Mouse (Mus musculus) liver, adult 2 months (tissue): ENCODE results near the gene Egfl7. TPM values are rescaled to one million over a fixed set of nuclear protein-coding genes. Genes with fewer than 3 reads are reported as not detected.

Source experiments
- DNase-seq: peaks from one replicate; pipeline ENCODE4 v3.0.0-alpha.2; 2011; ENCODE audit warnings: low read depth, low spot score; ENCODE audit errors: extremely low read depth
- H3K27ac ChIP-seq: fragments of 200-500 bp; replicated peaks from 2 replicates; pipeline ENCODE4 v1.5.1; 2012; ENCODE audit warnings: low read depth, mild to moderate bottlenecking, control low read depth, inconsistent platforms, low read length; ENCODE audit not compliant: insufficient read depth
- H3K27me3 ChIP-seq: fragments of 200-500 bp; 2 replicates; pipeline ENCODE4 v1.6.1; 2012; ENCODE audit warnings: mild to moderate bottlenecking, moderate library complexity, low read length, inconsistent platforms; ENCODE audit not compliant: control insufficient read depth, insufficient read depth
- H3K36me3 ChIP-seq: fragments of 200-500 bp; 2 replicates; pipeline ENCODE4 v1.6.1; 2012; ENCODE audit warnings: low read length, inconsistent platforms; ENCODE audit not compliant: control insufficient read depth, insufficient read depth
- H3K4me1 ChIP-seq: fragments of 200-500 bp; 2 replicates; pipeline ENCODE4 v1.6.1; 2011; ENCODE audit warnings: low read length; ENCODE audit not compliant: control insufficient read depth, insufficient read depth
- H3K4me3 ChIP-seq: fragments of 200-500 bp; 2 replicates; pipeline ENCODE4 v1.5.1; 2011; ENCODE audit warnings: low read depth, mild to moderate bottlenecking, control low read depth, low read length, moderate library complexity; ENCODE audit not compliant: insufficient read depth
- H3K79me2 ChIP-seq: fragments of 200-500 bp; 2 replicates; pipeline ENCODE4 v1.6.1; 2012; ENCODE audit warnings: inconsistent platforms, mild to moderate bottlenecking, low read length, moderate library complexity; ENCODE audit not compliant: control insufficient read depth, insufficient read depth
- H3K9ac ChIP-seq: fragments of 200-500 bp; 2 replicates; pipeline ENCODE4 v1.6.1; 2012; ENCODE audit warnings: low read depth, mild to moderate bottlenecking, control low read depth, inconsistent platforms, low read length
- CTCF ChIP-seq: fragments of 200-500 bp; IDR thresholded peaks from 2 replicates; pipeline ENCODE4 v1.5.1; 2011; ENCODE audit warnings: low read depth, low read length, control low read depth
- POLR2A ChIP-seq: fragments of 200-500 bp; IDR thresholded peaks from 2 replicates; pipeline ENCODE4 v1.6.1; 2011; ENCODE audit warnings: low read length, control low read depth; ENCODE audit not compliant: insufficient read depth; ENCODE audit errors: extremely low read depth
- WGBS: fragments of 180-500 bp; shearing (Covaris S2); methylation state at CpG from one replicate; pipeline ENCODE4 v1.1.7; 2018; 5-methylcytosine and 5-hydroxymethylcytosine counted together
- polyA plus RNA-seq: library from polyadenylated mRNA; depleted of rRNA; stranded (reverse); fragments of >200 nt; gene quantifications from 2 replicates; pipeline ENCODE4 v1.2.3, GENCODE M21; 2012
- total RNA-seq: library from RNA; depleted of rRNA; stranded (reverse); fragments of >200 nt; gene quantifications from 2 replicates; pipeline ENCODE4 v1.2.3, GENCODE M21; 2014

Gene Egfl7
- total and polyA plus RNA-seq, 2 experiments, result 58.6 to 90.0 TPM

GRCm38 (mm10) chr2:26598462-26598861, 18.6 kb downstream of the Egfl7 start:
- no peak overlapping the region for H3K4me3 ChIP-seq
- 24% methylated on average over 3 of the region's 3 CpGs for WGBS
- H3K36me3 ChIP-seq, result peaks cover 4% of the 10 kb centered on the region; the same call in 1 of the 2 replicates
- DNase-seq, result no peak
- peaks cover 7% of the 10 kb centered on the region; the same call in 1 of the 2 replicates for H3K79me2 ChIP-seq
- no peak overlapping the region for H3K27ac ChIP-seq
- TF ChIP-seq POLR2A, result no peak
- TF ChIP-seq CTCF, result no peak
- H3K4me1 ChIP-seq, result peaks cover 41% of the 10 kb centered on the region
- no peak overlapping the region for H3K9ac ChIP-seq
- no peaks in the 10 kb centered on the region for H3K27me3 ChIP-seq

- H3K9ac ChIP-seq, result peak overlapping the region; percentile 49
- peak overlapping the region; percentile 79 for H3K27ac ChIP-seq
- H3K79me2 ChIP-seq, result peaks cover 13% of the 10 kb centered on the region; the same call in 1 of the 2 replicates
- H3K4me3 ChIP-seq, result peak overlapping the region; percentile 8; the same call in 1 of the 2 replicates
- 34% methylated on average over 4 of the region's 4 CpGs for WGBS
- no peaks in the 10 kb centered on the region; the same call in 1 of the 2 replicates for H3K36me3 ChIP-seq
- peak; percentile 99 for DNase-seq
- H3K27me3 ChIP-seq, result no peaks in the 10 kb centered on the region
- H3K4me1 ChIP-seq, result peaks cover 40% of the 10 kb centered on the region
- TF ChIP-seq CTCF, result no peak
- no peak for TF ChIP-seq POLR2A
Observed at GRCm38 (mm10) chr2:26599965-26600364, 20.2 kb downstream of the Egfl7 start.

GRCm38 (mm10) chr2:26600664-26601063, 20.9 kb downstream of the Egfl7 start:
- Histone ChIP-seq H3K9ac (no peak overlapping the region), H3K4me3 (no peak overlapping the region), H3K27me3 (no peaks in the 10 kb centered on the region), H3K36me3 (no peaks in the 10 kb centered on the region; the same call in 1 of the 2 replicates), H3K4me1 (peaks cover 37% of the 10 kb centered on the region), H3K27ac (0 out of 2 replicates have a peak overlapping the region, but pooled peaks have one; percentile 18), H3K79me2 (peaks cover 13% of the 10 kb centered on the region; the same call in 1 of the 2 replicates)
- WGBS, result 34% methylated on average over 2 of the region's 2 CpGs
- DNase-seq, result peak; percentile 100
- TF ChIP-seq POLR2A, result no peak
- no peak for TF ChIP-seq CTCF

GRCm38 (mm10) chr2:26601595-26601994, 21.8 kb downstream of the Egfl7 start:
- Histone ChIP-seq H3K27me3 (no peaks in the 10 kb centered on the region), H3K4me1 (peaks cover 31% of the 10 kb centered on the region), H3K36me3 (no peaks in the 10 kb centered on the region), H3K9ac (peak overlapping the region; percentile 44), H3K4me3 (peak overlapping the region; percentile 12; the same call in 1 of the 2 replicates), H3K27ac (peak overlapping the region; percentile 82), H3K79me2 (peaks cover 13% of the 10 kb centered on the region; the same call in 1 of the 2 replicates)
- no peak for TF ChIP-seq POLR2A
- TF ChIP-seq CTCF, result no peak
- WGBS, result 31% methylated on average over 1 of the region's 1 CpGs
- DNase-seq, result no peak

- TF ChIP-seq POLR2A (no peak), CTCF (no peak)
- Histone ChIP-seq H3K9ac (peak overlapping the region; percentile 93), H3K27me3 (no peaks in the 10 kb centered on the region), H3K27ac (peak overlapping the region; percentile 95), H3K4me1 (peaks cover 22% of the 10 kb centered on the region), H3K36me3 (no peaks in the 10 kb centered on the region), H3K4me3 (peak overlapping the region; percentile 78), H3K79me2 (peaks cover 13% of the 10 kb centered on the region; the same call in 1 of the 2 replicates)
- DNase-seq, result peak; percentile 36
- WGBS, result 21% methylated on average over 5 of the region's 5 CpGs
Observed at GRCm38 (mm10) chr2:26602631-26603030, 22.8 kb downstream of the Egfl7 start.

GRCm38 (mm10) chr2:26603159-26603558, 23.3 kb downstream of the Egfl7 start:
- H3K27me3 ChIP-seq, result no peaks in the 10 kb centered on the region
- 6% methylated on average over 6 of the region's 6 CpGs for WGBS
- H3K36me3 ChIP-seq, result no peaks in the 10 kb centered on the region
- H3K79me2 ChIP-seq, result peaks cover 13% of the 10 kb centered on the region; the same call in 1 of the 2 replicates
- no peak for TF ChIP-seq CTCF
- no peak for TF ChIP-seq POLR2A
- peak; percentile 83 for DNase-seq
- H3K9ac ChIP-seq, result peak overlapping the region; percentile 93
- H3K4me3 ChIP-seq, result peak overlapping the region; percentile 78
- H3K27ac ChIP-seq, result peak overlapping the region; percentile 95
- peaks cover 17% of the 10 kb centered on the region for H3K4me1 ChIP-seq
